Mouse (Mus musculus) MEL (cell line): ENCODE measurements around the gene Calml3. TPM values are rescaled to one million over a fixed set of nuclear protein-coding genes. Genes with fewer than 3 reads are reported as not detected.

ENCODE experiments used
- DNase-seq: peaks from one replicate; pipeline ENCODE4 v3.0.0; 2011; ENCODE audit warnings: low read depth, low spot score
- H3K27ac ChIP-seq: 2 replicates; pipeline ENCODE4 v1.5.1; 2012; ENCODE audit warnings: low read depth, mild to moderate bottlenecking, control low read depth, low read length, moderate library complexity; ENCODE audit not compliant: control insufficient read depth
- H3K27me3 ChIP-seq, 2 experiments: fragments of 150-350 bp in 1 of 2; sonication (generic) in 1 of 2; 2 replicates each; pipeline ENCODE4 v1.6.1; 2012; ENCODE audit warnings: low read length in 2 of 2, mild to moderate bottlenecking in 2 of 2, improper control_type of control experiment in 1 of 2, moderate library complexity in 1 of 2; ENCODE audit not compliant: insufficient read depth in 2 of 2, control insufficient read depth in 1 of 2
- H3K36me3 ChIP-seq, 2 experiments: 2 replicates each; pipeline ENCODE4 v1.6.1; 2012 to 2014; ENCODE audit warnings: low read length in 2 of 2, improper control_type of control experiment in 1 of 2, inconsistent platforms in 1 of 2, mild to moderate bottlenecking in 1 of 2; ENCODE audit not compliant: insufficient read depth in 2 of 2, control insufficient read depth in 1 of 2
- H3K4me1 ChIP-seq, 2 experiments: fragments of 150-350 bp in 1 of 2; sonication (generic) in 1 of 2; 2 replicates each; pipeline ENCODE4 v1.6.1; 2012; ENCODE audit warnings: low read length in 2 of 2, improper control_type of control experiment in 1 of 2, mild to moderate bottlenecking in 1 of 2; ENCODE audit not compliant: insufficient read depth in 2 of 2, control insufficient read depth in 1 of 2
- H3K4me3 ChIP-seq, 2 experiments: fragments of 150-350 bp in 1 of 2; sonication (generic) in 1 of 2; 2 replicates each; pipeline ENCODE4 v1.5.1; 2012; ENCODE audit warnings: low read depth in 2 of 2, low read length in 2 of 2, mild to moderate bottlenecking in 2 of 2, moderate library complexity in 2 of 2, control low read depth in 1 of 2, improper control_type of control experiment in 1 of 2; ENCODE audit not compliant: control insufficient read depth in 1 of 2, insufficient read depth in 1 of 2
- H3K79me2 ChIP-seq: 2 replicates; pipeline ENCODE4 v1.6.1; 2012; ENCODE audit warnings: mild to moderate bottlenecking, low read length, moderate library complexity; ENCODE audit not compliant: control insufficient read depth, poor library complexity, insufficient read depth
- H3K9ac ChIP-seq: 2 replicates; pipeline ENCODE4 v1.6.1; 2012; ENCODE audit warnings: low read depth, mild to moderate bottlenecking, control low read depth, low read length, moderate library complexity; ENCODE audit not compliant: control insufficient read depth, poor library complexity, severe bottlenecking
- H3K9me3 ChIP-seq: fragments of 150-350 bp; sonication (generic); replicated peaks from 2 replicates; pipeline ENCODE4 v1.6.1; 2012; ENCODE audit warnings: mild to moderate bottlenecking, low read length, improper control_type of control experiment, moderate library complexity; ENCODE audit not compliant: insufficient read depth
- CHD2 ChIP-seq: IDR thresholded peaks from 2 replicates; pipeline ENCODE4 v1.6.1; 2011; ENCODE audit warnings: low read length, improper control_type of control experiment
- E2F4 ChIP-seq: IDR thresholded peaks from 2 replicates; pipeline ENCODE4 v1.6.1; 2011; ENCODE audit warnings: low read depth, low read length, improper control_type of control experiment, borderline replicate concordance
- EP300 ChIP-seq, 2 experiments: IDR thresholded peaks; 2 replicates each; pipeline ENCODE4 v1.6.1; 2011; ENCODE audit warnings: improper control_type of control experiment in 2 of 2, low read length in 2 of 2, low read depth in 1 of 2, mild to moderate bottlenecking in 1 of 2
- ETS1 ChIP-seq: IDR thresholded peaks from 2 replicates; pipeline ENCODE4 v1.6.1; 2012; ENCODE audit warnings: low read depth, mild to moderate bottlenecking, inconsistent platforms, low read length, improper control_type of control experiment, moderate library complexity
- GABPA ChIP-seq: IDR thresholded peaks from 2 replicates; pipeline ENCODE4 v1.6.1; 2012; ENCODE audit warnings: low read depth, mild to moderate bottlenecking, inconsistent platforms, low read length, improper control_type of control experiment, moderate library complexity
- GATA1 ChIP-seq: IDR thresholded peaks from 2 replicates; pipeline ENCODE4 v1.6.1; 2011; ENCODE audit warnings: low read depth, low read length, improper control_type of control experiment
- HCFC1 ChIP-seq: IDR thresholded peaks from 2 replicates; pipeline ENCODE4 v1.6.1; 2012; ENCODE audit warnings: low read depth, mild to moderate bottlenecking, inconsistent platforms, low read length, improper control_type of control experiment, moderate library complexity
- JUND ChIP-seq: IDR thresholded peaks from 2 replicates; pipeline ENCODE4 v1.6.1; 2011; ENCODE audit warnings: low read depth, mild to moderate bottlenecking, improper control_type of control experiment, low read length
- KAT2A ChIP-seq: conservative IDR thresholded peaks from 2 replicates; pipeline ENCODE4 v1.6.1; 2012; ENCODE audit warnings: low read depth, low read length, improper control_type of control experiment, inconsistent platforms
- MXI1 ChIP-seq: IDR thresholded peaks from 2 replicates; pipeline ENCODE4 v1.6.1; 2011; ENCODE audit warnings: mild to moderate bottlenecking, low read depth, low read length, improper control_type of control experiment
- NELFE ChIP-seq: IDR thresholded peaks from 2 replicates; pipeline ENCODE4 v1.6.1; 2011; ENCODE audit warnings: low read depth, low read length, improper control_type of control experiment
- POLR2AphosphoS2 ChIP-seq: IDR thresholded peaks from 2 replicates; pipeline ENCODE4 v1.6.1; 2011; ENCODE audit warnings: low read length, improper control_type of control experiment
- POLR2AphosphoS5 ChIP-seq: IDR thresholded peaks from 2 replicates; pipeline ENCODE4 v1.6.1; 2012; ENCODE audit warnings: low read depth, borderline replicate concordance, mild to moderate bottlenecking, inconsistent platforms, low read length, moderate library complexity, mixed read lengths
- RCOR1 ChIP-seq: IDR thresholded peaks from 2 replicates; pipeline ENCODE4 v1.6.1; 2012; ENCODE audit warnings: low read depth, mild to moderate bottlenecking, inconsistent platforms, low read length, improper control_type of control experiment
- SMC3 ChIP-seq: IDR thresholded peaks from 2 replicates; pipeline ENCODE4 v1.6.1; 2011; ENCODE audit warnings: low read depth, low read length, improper control_type of control experiment
- TAL1 ChIP-seq: IDR thresholded peaks from 2 replicates; pipeline ENCODE4 v1.6.1; 2012; ENCODE audit warnings: mild to moderate bottlenecking, inconsistent platforms, low read length, moderate library complexity, mixed read lengths
- TBP ChIP-seq: IDR thresholded peaks from 2 replicates; pipeline ENCODE4 v1.8.0; 2011; ENCODE audit warnings: low read depth, low read length, improper control_type of control experiment
- USF1 ChIP-seq: IDR thresholded peaks from 2 replicates; pipeline ENCODE4 v1.6.1; 2014; ENCODE audit warnings: low read depth, mild to moderate bottlenecking, inconsistent platforms, low read length, improper control_type of control experiment, moderate library complexity
- ZC3H11A ChIP-seq: IDR thresholded peaks from 2 replicates; pipeline ENCODE4 v1.6.1; 2012; ENCODE audit warnings: low read depth, mild to moderate bottlenecking, inconsistent platforms, low read length, improper control_type of control experiment
- ZNF384 ChIP-seq: IDR thresholded peaks from 2 replicates; pipeline ENCODE4 v1.6.1; 2012; ENCODE audit warnings: low read depth, mild to moderate bottlenecking, inconsistent platforms, low read length, improper control_type of control experiment
- polyA plus RNA-seq, 2 experiments: library from polyadenylated mRNA; stranded (reverse) in 1 of 2; unstranded in 1 of 2; fragments of >175 nt in 1 of 2; fragments of >200 nt in 1 of 2; gene quantifications; 2 replicates each; pipeline versions ENCODE4 v1.2.1 to v1.2.4; 2012; ENCODE audit warnings: low replicate concordance in 2 of 2, low read depth in 1 of 2; ENCODE audit not compliant: insufficient read length in 2 of 2, insufficient read depth in 1 of 2, missing spikeins in 1 of 2
- total RNA-seq: library from RNA; depleted of rRNA; stranded (reverse); fragments of 300-350 nt; gene quantifications from 2 replicates; pipeline ENCODE4 v1.2.3, GENCODE M21; 2012

Gene Calml3
- total and polyA plus RNA-seq, 3 experiments = not detected

DNA sequence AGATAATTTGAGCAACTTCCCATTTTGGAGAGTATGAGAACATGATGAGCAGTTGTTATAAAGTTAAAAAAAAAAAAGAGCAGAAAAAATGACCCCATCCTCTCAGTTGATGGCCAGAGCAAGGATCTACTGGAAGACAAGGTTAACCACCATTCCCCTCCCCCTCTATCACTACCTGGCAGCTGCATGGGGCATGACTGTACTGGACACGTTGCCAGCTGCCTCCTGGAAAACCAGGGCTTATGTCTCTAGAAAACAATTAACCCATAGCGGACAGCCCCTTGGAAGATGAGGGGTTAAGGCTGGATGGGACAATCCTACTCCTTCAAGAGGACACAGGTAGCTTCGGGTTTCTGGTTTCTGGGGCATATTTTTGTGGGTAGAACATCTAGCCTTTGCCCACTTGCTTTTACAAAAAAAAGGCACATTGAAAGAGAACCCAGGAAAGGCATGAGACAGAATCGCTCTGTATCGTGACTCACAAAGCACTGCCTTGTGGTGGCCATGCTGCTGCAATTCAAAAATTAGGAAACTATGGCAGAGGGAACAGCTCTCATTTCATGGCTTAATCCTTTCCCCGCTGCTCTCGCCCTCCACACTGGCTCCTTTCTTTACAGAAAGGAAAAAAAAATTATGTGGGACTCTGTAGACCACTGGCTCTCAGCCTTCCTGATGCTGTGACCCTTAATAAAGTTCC, 3.2 kb upstream of the Calml3 start:
- DNase-seq = no peak
- TF ChIP-seq ZNF384 = peak; percentile 17; the same call in 1 of the 2 replicates
- TF ChIP-seq RCOR1 = no peak
- no peak for TF ChIP-seq KAT2A
- no peak for TF ChIP-seq MXI1
- Histone ChIP-seq H3K4me1 (peaks cover 0 to 3% of the 10 kb centered on the region in 2 experiments; a peak in 2 of 4 replicates), H3K9ac (no peak overlapping the region), H3K27me3 (peaks cover 0 to 2% of the 10 kb centered on the region in 2 experiments; a peak in 1 of 4 replicates), H3K9me3 (no peaks in the 10 kb centered on the region), H3K36me3 (peaks cover 0 to 2% of the 10 kb centered on the region in 2 experiments; a peak in 1 of 4 replicates), H3K4me3 (no peak overlapping the region), H3K79me2 (no peaks in the 10 kb centered on the region), H3K27ac (no peak overlapping the region)

- peak; percentile 68 for TF ChIP-seq GATA1
- TF ChIP-seq TBP = no peak
- TF ChIP-seq POLR2AphosphoS5 = no peak
- TF ChIP-seq ETS1 = peak; percentile 70
- H3K9me3 ChIP-seq = no peaks in the 10 kb centered on the region
- H3K4me3 ChIP-seq = no peak overlapping the region
- H3K4me1 ChIP-seq = peaks cover 0 to 3% of the 10 kb centered on the region in 2 experiments; a peak in 2 of 4 replicates
- H3K27ac ChIP-seq = no peak overlapping the region
- peak; percentile 46 for DNase-seq
- H3K27me3 ChIP-seq = peaks cover 0 to 2% of the 10 kb centered on the region in 2 experiments; a peak in 1 of 4 replicates
- no peaks in the 10 kb centered on the region for H3K79me2 ChIP-seq
- no peak overlapping the region; the same call in 1 of the 2 replicates for H3K9ac ChIP-seq
- peaks cover 0 to 2% of the 10 kb centered on the region in 2 experiments; a peak in 1 of 4 replicates for H3K36me3 ChIP-seq
These were observed 1.5 kb upstream of the Calml3 start for GRCm38 (mm10) chr13:3805638-3806037.

- H3K27ac ChIP-seq = no peak overlapping the region
- peaks cover 0 to 3% of the 10 kb centered on the region in 2 experiments; a peak in 2 of 4 replicates for H3K4me1 ChIP-seq
- TF ChIP-seq GABPA = no peak
- no peak for TF ChIP-seq HCFC1
- TF ChIP-seq USF1 = no peak
- TF ChIP-seq E2F4 = no peak
- no peak for TF ChIP-seq JUND
- no peak for TF ChIP-seq TAL1
- no peak for TF ChIP-seq SMC3
- TF ChIP-seq EP300 (IDR thresholded peaks at IDR 0.05; ENCODE audit: low read depth in 1 of 2, low read length in 2 of 2) = no peak
- no peak for TF ChIP-seq NELFE
- TF ChIP-seq POLR2AphosphoS2 = no peak
- no peak for TF ChIP-seq GATA1
- no peak for TF ChIP-seq ZNF384
- TF ChIP-seq CHD2 = no peak
- no peak for TF ChIP-seq ZC3H11A
- TF ChIP-seq KAT2A = no peak
- no peak for DNase-seq
- H3K4me3 ChIP-seq = no peak overlapping the region
- no peaks in the 10 kb centered on the region for H3K9me3 ChIP-seq
- no peaks in the 10 kb centered on the region for H3K79me2 ChIP-seq
- H3K9ac ChIP-seq = no peak overlapping the region
- H3K36me3 ChIP-seq = peaks cover 0 to 2% of the 10 kb centered on the region in 2 experiments; a peak in 1 of 4 replicates
- no peaks in the 10 kb centered on the region for H3K27me3 ChIP-seq
These were observed 1.0 kb upstream of the Calml3 start for GRCm38 (mm10) chr13:3805132-3805531.
